Mouse (Mus musculus): Measurements from ENCODE around the gene Gm7849. TPM values are rescaled to one million over a fixed set of nuclear protein-coding genes. Genes with fewer than 3 reads are reported as not detected.
"Not testable (repeated sequence)": the region's sequence is repeated elsewhere in the genome, so short reads cannot be mapped to it uniquely, and the experiment has no call there.

Gene Gm7849
- total RNA-seq (2012; rRNA removed), result not detected in 2 replicates

DNA sequence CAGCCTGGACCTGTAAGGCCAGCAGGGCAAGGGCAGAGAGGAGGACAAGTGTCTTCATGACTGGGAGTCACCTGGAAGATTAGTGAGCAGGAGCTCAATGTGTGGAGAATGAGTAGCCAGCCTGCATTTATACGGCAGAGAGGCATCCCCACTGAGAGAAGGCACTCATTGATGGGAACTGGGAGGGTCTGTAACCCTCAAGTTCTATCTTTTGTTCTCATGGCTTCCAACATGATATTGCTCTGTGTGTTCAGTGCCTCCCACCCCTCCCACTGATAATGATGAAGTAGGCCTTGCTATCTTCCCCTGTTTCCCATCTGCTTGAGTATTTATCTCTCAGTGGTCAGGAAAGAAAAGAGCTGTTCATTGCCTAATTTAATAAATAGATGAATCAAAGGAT, at the start of gene Gm7849:
Gm7849 (minus strand) TSS at position 101 of the 400 bp plus-strand sequence.
- H3K4me1 ChIP-seq (ENCODE audit: control insufficient read depth in 2 of 2, insufficient read depth in 2 of 2, low read length in 2 of 2, poor library complexity in 1 of 2); H3K9ac ChIP-seq (ENCODE audit: insufficient read depth, low read depth, low read length, poor library complexity, severe bottlenecking); H3K9me3 ChIP-seq (ENCODE audit: control insufficient read depth, insufficient read depth, low read depth, low read length); in situ Hi-C loops (cut with MboI; ENCODE audit: low sequenced_read_pairs in 2 of 2, unreplicated experiment in 2 of 2); DNase-seq (ENCODE audit: low read depth, low spot score); H3K4me3 ChIP-seq (ENCODE audit: insufficient read depth in 1 of 2, low read depth in 1 of 2, low read length in 2 of 2, poor library complexity in 1 of 2, severe bottlenecking in 1 of 2); H3K36me3 ChIP-seq (ENCODE audit: control insufficient read depth, insufficient read depth, low read length, poor library complexity, severe bottlenecking); H3K27ac ChIP-seq (ENCODE audit: insufficient read depth, low read depth, low read length, poor library complexity, severe bottlenecking): not testable (repeated sequence)

DNA sequence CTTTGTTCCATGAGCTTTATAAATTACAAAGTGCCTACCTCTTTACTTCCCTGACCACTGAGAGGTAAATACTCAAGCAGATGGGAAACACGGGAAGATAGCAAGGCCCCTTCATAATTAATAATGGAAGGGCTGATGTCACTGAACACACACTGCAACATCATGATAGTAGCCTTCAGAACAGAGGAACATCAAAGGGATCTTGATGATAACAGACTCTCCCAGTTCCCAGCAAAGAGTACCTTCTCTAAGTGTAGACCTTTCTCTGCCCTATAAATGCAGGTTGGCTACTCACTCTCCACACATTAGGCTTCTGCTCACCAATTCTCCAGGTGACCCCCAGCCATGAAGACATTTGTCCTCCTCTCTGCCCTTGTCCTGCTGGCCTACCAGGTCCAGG, 29.2 kb downstream of the Gm7849 start, which contains the start of gene Defa36:
Defa36 (plus strand) TSS at position 301 of the 400 bp plus-strand sequence.
- in situ Hi-C loops (cut with MboI; ENCODE audit: low sequenced_read_pairs in 2 of 2, unreplicated experiment in 2 of 2), result not testable (repeated sequence)

More for the DNA sequence above, 29.2 kb downstream of the Gm7849 start, which contains the start of gene Defa36:
- H3K9ac ChIP-seq (ENCODE audit: insufficient read depth, low read depth, low read length, poor library complexity, severe bottlenecking); H3K27ac ChIP-seq (ENCODE audit: insufficient read depth, low read depth, low read length, poor library complexity, severe bottlenecking); DNase-seq (ENCODE audit: low read depth, low spot score); H3K36me3 ChIP-seq (ENCODE audit: control insufficient read depth, insufficient read depth, low read length, poor library complexity, severe bottlenecking); H3K4me1 ChIP-seq (ENCODE audit: control insufficient read depth in 2 of 2, insufficient read depth in 2 of 2, low read length in 2 of 2, poor library complexity in 1 of 2); H3K4me3 ChIP-seq (ENCODE audit: insufficient read depth in 1 of 2, low read depth in 1 of 2, low read length in 2 of 2, poor library complexity in 1 of 2, severe bottlenecking in 1 of 2); H3K9me3 ChIP-seq (ENCODE audit: control insufficient read depth, insufficient read depth, low read depth, low read length): not testable (repeated sequence)

Other genes with a start within 250 kb of the Gm7849 start
- gene Gm15292, start 206.8 kb downstream of the Gm7849 start, total RNA-seq (2012; rRNA removed), result not detected in 2 replicates
- gene Defa27, start 141.0 kb downstream of the Gm7849 start, total RNA-seq (2012; rRNA removed), result not detected in 2 replicates
- gene Defa29, start 129.5 kb downstream of the Gm7849 start, total RNA-seq (2012; rRNA removed), result not detected in 2 replicates
- gene Defa2, start 78.0 kb downstream of the Gm7849 start, total RNA-seq (2012; rRNA removed), result not detected in 2 replicates
- gene Defa33, start 64.7 kb downstream of the Gm7849 start, total RNA-seq (2012; rRNA removed), result not detected in 2 replicates
- not detected in 2 replicates for gene Defa36, start 29.1 kb downstream of the Gm7849 start, total RNA-seq (2012; rRNA removed)
- gene Defa20, start 52.7 kb upstream of the Gm7849 start, total RNA-seq (2012; rRNA removed), result not detected in 2 replicates
- not detected in 2 replicates for gene Defa32, start 72.5 kb upstream of the Gm7849 start, total RNA-seq (2012; rRNA removed)
- not detected in 2 replicates for gene Defa37, start 108.8 kb upstream of the Gm7849 start, total RNA-seq (2012; rRNA removed)
- gene Defa28, start 126.4 kb upstream of the Gm7849 start, total RNA-seq (2012; rRNA removed), result not detected in 2 replicates
- not detected in 2 replicates for gene Gm7861, start 137.9 kb upstream of the Gm7849 start, total RNA-seq (2012; rRNA removed)
- gene Defa26, start 161.6 kb upstream of the Gm7849 start, total RNA-seq (2012; rRNA removed), result not detected in 2 replicates
- not detected in 2 replicates for gene Defa17, start 199.2 kb upstream of the Gm7849 start, total RNA-seq (2012; rRNA removed)
- not detected in 2 replicates for gene Defa34, start 209.2 kb upstream of the Gm7849 start, total RNA-seq (2012; rRNA removed)
- gene AY761184, start 247.1 kb upstream of the Gm7849 start, total RNA-seq (2012; rRNA removed), result not detected in 2 replicates